Mouse (Mus musculus): Measurements from ENCODE around the gene Eefsec. TPM values are rescaled to one million over a fixed set of nuclear protein-coding genes. Genes with fewer than 3 reads are reported as not detected.

Eefsec gene
- total RNA-seq, 2 experiments from 2014 or later, result 8.1 to 8.2 TPM

GRCm38 (mm10) chr6:88262160-88262559 lies 184.2 kb downstream of the Eefsec start:
- intact Hi-C loops (cut with DNase I), result no loop called here
- DNase-seq, result no peak
- Histone ChIP-seq H3K4me3 (no peak overlapping the region), H3K27ac (no peak overlapping the region)
- TF ChIP-seq CTCF (IDR thresholded peaks at IDR 0.05), result no peak

DNA sequence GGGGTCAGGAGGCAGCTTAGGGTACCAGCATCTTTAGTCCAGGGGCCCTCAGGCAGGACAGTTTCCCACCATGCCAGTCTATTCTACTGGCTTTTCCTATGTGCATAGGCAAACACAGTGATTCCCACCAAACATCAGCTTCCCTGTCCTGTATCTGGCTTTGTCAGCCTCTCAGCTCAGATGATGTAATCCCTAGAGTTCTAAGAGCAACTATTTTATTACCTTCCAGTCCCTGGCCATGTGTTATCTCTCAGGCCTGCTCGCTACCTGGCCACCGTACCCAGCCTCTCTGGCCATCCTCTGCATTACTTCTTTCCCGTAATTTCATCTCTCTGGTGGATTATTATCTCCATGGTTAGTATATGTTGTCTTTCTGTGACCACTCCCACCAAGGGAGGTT lies 185.7 kb downstream of the Eefsec start:
- DNase-seq, result no peak
- TF ChIP-seq CTCF (IDR thresholded peaks at IDR 0.05), result no peak
- no peak overlapping the region for H3K4me3 ChIP-seq
- H3K27ac ChIP-seq, result no peak overlapping the region
- intact Hi-C loops (cut with DNase I), result no loop called here

DNA sequence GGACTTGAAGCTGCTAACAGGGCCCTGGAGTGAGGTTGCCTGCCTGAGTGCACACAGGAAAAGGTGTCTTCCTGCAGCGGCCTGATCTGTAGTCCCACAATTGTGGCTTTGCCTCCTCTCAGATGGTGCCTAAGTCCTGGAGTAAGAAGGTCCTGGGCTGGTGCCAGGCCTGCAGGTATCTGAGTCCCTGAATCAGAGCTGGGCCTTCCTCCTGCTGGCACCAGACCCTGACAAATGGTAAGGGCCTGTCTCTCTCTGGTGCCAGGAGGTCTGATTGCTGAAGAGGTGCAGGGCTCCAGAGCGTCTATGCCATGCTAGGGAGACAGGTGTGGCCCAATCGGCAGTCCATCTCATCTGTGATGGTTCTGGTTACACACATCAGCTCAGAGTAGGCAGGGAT lies 186.7 kb downstream of the Eefsec start:
- no peak for DNase-seq
- no peak overlapping the region for H3K4me3 ChIP-seq
- H3K27ac ChIP-seq, result no peak overlapping the region
- no peak for TF ChIP-seq CTCF (IDR thresholded peaks at IDR 0.05)
- intact Hi-C loops (cut with DNase I), result no loop called here

- H3K27ac ChIP-seq, result no peak overlapping the region
- TF ChIP-seq CTCF (IDR thresholded peaks at IDR 0.05), result no peak
- DNase-seq, result no peak
- intact Hi-C loops (cut with DNase I), result no loop called here
- no peak overlapping the region for H3K4me3 ChIP-seq
Measured at GRCm38 (mm10) chr6:88255435-88255834, 190.9 kb downstream of the Eefsec start.

DNA sequence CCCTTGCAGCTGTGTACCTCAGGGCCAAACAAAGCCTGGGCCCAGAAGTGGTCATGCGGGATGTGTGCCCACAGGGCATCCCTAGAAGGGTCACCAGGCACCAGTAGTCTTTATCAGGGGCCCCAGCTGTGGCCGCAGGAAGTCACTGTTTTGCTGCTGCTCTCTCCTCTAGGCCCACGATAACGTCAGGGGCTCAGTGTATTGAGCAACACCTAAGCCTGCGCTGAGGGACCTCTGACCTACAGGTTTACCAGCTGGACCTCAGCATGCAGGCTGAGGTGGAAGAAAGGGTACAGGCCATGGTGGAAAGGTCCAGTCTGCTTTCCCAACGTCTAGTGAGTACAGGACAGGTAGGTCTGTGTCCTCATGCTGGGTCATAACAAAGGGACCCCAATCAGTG lies 192.3 kb downstream of the Eefsec start:
- no peak for TF ChIP-seq CTCF (IDR thresholded peaks at IDR 0.05)
- DNase-seq, result no peak
- no peak overlapping the region for H3K27ac ChIP-seq
- intact Hi-C loops (cut with DNase I), result no loop called here
- H3K4me3 ChIP-seq, result no peak overlapping the region

- intact Hi-C loops (cut with DNase I), result no loop called here
- DNase-seq, result no peak
- TF ChIP-seq CTCF (IDR thresholded peaks at IDR 0.05), result no peak
- Histone ChIP-seq H3K4me3 (no peak overlapping the region), H3K27ac (no peak overlapping the region)
Measured at GRCm38 (mm10) chr6:88251798-88252478, 194.4 kb downstream of the Eefsec start.

GRCm38 (mm10) chr6:88251396-88251795 lies 194.9 kb downstream of the Eefsec start:
- DNase-seq, result no peak
- H3K27ac ChIP-seq, result no peak overlapping the region
- H3K4me3 ChIP-seq, result no peak overlapping the region
- TF ChIP-seq CTCF (IDR thresholded peaks at IDR 0.05), result no peak
- intact Hi-C loops (cut with DNase I), result no loop called here

GRCm38 (mm10) chr6:88249231-88249630 lies 197.1 kb downstream of the Eefsec start:
- Histone ChIP-seq H3K4me3 (no peak overlapping the region), H3K27ac (no peak overlapping the region)
- DNase-seq, result no peak
- intact Hi-C loops (cut with DNase I), result no loop called here
- no peak for TF ChIP-seq CTCF (IDR thresholded peaks at IDR 0.05)

DNA sequence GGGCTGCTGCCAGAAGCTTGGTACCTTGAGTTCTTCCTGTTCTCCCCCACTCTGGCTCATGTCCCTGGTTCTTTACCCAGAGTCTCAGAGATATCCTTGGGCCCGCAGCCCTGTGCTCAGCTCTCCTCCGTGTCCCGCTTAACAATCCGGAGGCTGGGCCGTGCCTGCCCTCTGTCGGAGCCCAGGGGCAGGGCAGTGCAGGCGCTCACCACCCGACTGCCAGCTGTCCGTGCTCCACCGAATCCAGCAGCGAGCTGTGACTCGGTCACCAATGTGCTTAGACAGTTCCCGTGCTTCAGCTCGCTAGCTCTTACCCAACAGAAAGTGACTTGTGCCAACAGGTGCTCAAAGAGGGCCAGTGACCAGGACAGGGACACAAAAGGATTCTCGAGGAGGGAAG lies 203.7 kb downstream of the Eefsec start:
- peak; percentile 91 for TF ChIP-seq CTCF (IDR thresholded peaks at IDR 0.05)
- intact Hi-C loops (cut with DNase I), result loop anchor here (1.0 to 5.0 kb wide), 2 partner anchors 53 to 130 kb away; no protein-coding TSS in a partner anchor

GRCm38 (mm10) chr6:88236513-88236912 lies 209.8 kb downstream of the Eefsec start:
- intact Hi-C loops (cut with DNase I), result no loop called here
- TF ChIP-seq CTCF (IDR thresholded peaks at IDR 0.05), result no peak
- no peak overlapping the region for H3K4me3 ChIP-seq
- H3K27ac ChIP-seq, result no peak overlapping the region
- DNase-seq, result no peak

More for the DNA sequence above, 203.7 kb downstream of the Eefsec start:
- DNase-seq, result peak; percentile 81
- H3K4me3 ChIP-seq, result no peak overlapping the region
- no peak overlapping the region for H3K27ac ChIP-seq

GRCm38 (mm10) chr6:88235983-88236382 lies 210.4 kb downstream of the Eefsec start:
- no peak for DNase-seq
- TF ChIP-seq CTCF (IDR thresholded peaks at IDR 0.05), result no peak
- H3K4me3 ChIP-seq, result no peak overlapping the region
- intact Hi-C loops (cut with DNase I), result no loop called here
- no peak overlapping the region for H3K27ac ChIP-seq

GRCm38 (mm10) chr6:88235461-88235860 lies 210.9 kb downstream of the Eefsec start:
- no peak for TF ChIP-seq CTCF (IDR thresholded peaks at IDR 0.05)
- no peak for DNase-seq
- intact Hi-C loops (cut with DNase I), result no loop called here
- H3K27ac ChIP-seq, result no peak overlapping the region
- H3K4me3 ChIP-seq, result no peak overlapping the region

- TF ChIP-seq CTCF (IDR thresholded peaks at IDR 0.05), result no peak
- no peak overlapping the region for H3K4me3 ChIP-seq
- intact Hi-C loops (cut with DNase I), result no loop called here
- no peak overlapping the region for H3K27ac ChIP-seq
- no peak for DNase-seq
Measured at GRCm38 (mm10) chr6:88233996-88234395, 212.3 kb downstream of the Eefsec start.

- Histone ChIP-seq H3K27ac (peak overlapping the region; percentile 20; the same call in 1 of the 2 replicates), H3K4me3 (no peak overlapping the region)
- TF ChIP-seq CTCF (IDR thresholded peaks at IDR 0.05), result no peak
- DNase-seq, result no peak
- intact Hi-C loops (cut with DNase I), result no loop called here
Measured at GRCm38 (mm10) chr6:88232221-88232620, 214.1 kb downstream of the Eefsec start.

Data from gastrocnemius, adult 2 months (tissue).